Mouse (Mus musculus): ENCODE results near the gene Rxfp2. TPM values are rescaled to one million over a fixed set of nuclear protein-coding genes. Genes with fewer than 3 reads are reported as not detected.
A peak's percentile ranks its signal among the peaks of the same experiment; 100 is the strongest.

Gene Rxfp2
- 0.41 and 0.43 TPM in 2 replicates for polyA plus RNA-seq (2015; fragmentation: Nextera tagmentation; extraction: Ambion mirVana)

DNA sequence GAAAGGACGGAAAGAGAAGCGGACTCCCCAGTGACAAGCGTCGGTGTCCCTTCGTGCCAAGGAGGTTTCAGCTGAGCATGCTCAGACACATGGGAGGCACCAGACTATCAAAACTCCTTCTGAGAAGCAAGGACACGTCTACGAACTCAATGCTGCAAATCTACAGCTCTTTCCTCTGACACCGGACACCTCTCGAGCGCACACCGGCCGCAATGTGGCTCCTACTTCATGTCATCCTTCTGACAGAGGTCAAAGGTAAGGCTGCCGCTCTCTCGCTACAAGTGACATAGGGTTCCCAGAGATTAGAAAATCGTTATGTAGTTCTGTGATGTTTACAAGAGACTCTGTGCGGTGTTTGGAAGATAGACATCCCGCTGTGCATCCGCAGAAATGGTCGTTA lies at the start of gene Rxfp2:
Gene Rxfp2 (plus strand): TSS at position 20 of the 400 bp plus-strand sequence.
- WGBS: 38% methylated on average over 19 of the region's 19 CpGs

DNA sequence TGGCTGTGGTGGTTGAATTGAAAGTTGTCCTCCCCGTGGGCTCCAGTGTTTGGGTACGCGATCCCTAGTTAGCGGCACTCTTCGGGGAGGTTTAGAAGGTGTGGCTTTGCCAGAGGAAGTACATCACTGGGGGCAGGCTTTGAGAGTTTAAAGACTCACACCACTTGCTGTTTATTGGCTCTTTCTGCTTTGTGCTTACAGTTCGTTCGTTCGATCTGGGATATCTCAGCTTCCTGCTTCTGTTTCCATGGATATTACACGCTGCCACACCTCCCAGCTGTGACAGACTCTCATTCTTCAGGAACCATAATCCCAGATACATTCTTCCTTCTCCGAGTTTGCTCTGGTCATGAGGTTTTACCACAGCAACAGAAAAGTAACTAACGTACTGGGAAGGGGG lies 48.2 kb upstream of the Rxfp2 start:
- H3K27me3 ChIP-seq: no peaks in the 10 kb centered on the region
- ATAC-seq (ENCODE audit: low FRiP score, low read depth): no peak
- 89% methylated on average over 11 of the region's 11 CpGs for WGBS

More for the DNA sequence above, at the start of gene Rxfp2:
- no peaks in the 10 kb centered on the region for H3K36me3 ChIP-seq
- no peak within 1 kb of the TSS for H3K9ac ChIP-seq
- no peak within 1 kb of the TSS for H3K27ac ChIP-seq
- no peak within 1 kb of the TSS for H3K4me3 ChIP-seq
- peaks cover 38% of the 10 kb centered on the region for H3K27me3 ChIP-seq
- 0 out of 2 replicates have a peak, but pooled peaks cover 8% of the 10 kb centered on the region for H3K4me1 ChIP-seq
- no peaks in the 10 kb centered on the region; the same call in 1 of the 2 replicates for H3K9me3 ChIP-seq
- ATAC-seq (ENCODE audit: low FRiP score, low read depth): no peak
- H3K4me2 ChIP-seq (replicated peaks): no peak within 1 kb of the TSS

DNA sequence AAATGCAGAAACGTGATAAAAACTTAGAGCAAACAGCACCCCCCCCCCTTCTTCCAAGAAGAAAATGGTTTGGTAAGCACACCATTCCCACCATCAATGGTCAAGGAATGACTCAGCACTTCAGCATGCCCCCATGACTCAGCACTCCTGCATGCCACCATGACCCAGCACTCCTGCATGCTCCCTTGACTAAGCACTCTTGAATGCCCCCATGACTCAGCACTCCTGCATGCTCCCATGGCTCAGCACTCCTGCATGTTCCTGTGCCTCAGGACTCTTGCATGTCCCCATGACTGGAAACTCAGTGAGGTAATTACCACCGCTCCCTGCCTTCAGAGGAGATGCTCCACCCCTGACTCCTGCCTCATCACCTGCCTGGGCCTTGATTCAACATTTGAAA lies 41.4 kb upstream of the Rxfp2 start:
- Histone ChIP-seq H3K27ac (no peak overlapping the region), H3K4me1 (peaks cover 7% of the 10 kb centered on the region), H3K4me2 (replicated peaks) (no peak overlapping the region), H3K4me3 (no peak overlapping the region), H3K9me3 (no peaks in the 10 kb centered on the region), H3K9ac (no peak overlapping the region), H3K27me3 (no peaks in the 10 kb centered on the region), H3K36me3 (no peaks in the 10 kb centered on the region)
- no peak for ATAC-seq (ENCODE audit: low FRiP score, low read depth)
- 83% methylated on average over 2 of the region's 2 CpGs for WGBS

More for the DNA sequence above, 48.2 kb upstream of the Rxfp2 start:
- Histone ChIP-seq H3K4me3 (no peak overlapping the region), H3K27ac (no peak overlapping the region), H3K36me3 (no peaks in the 10 kb centered on the region), H3K9me3 (no peaks in the 10 kb centered on the region), H3K9ac (no peak overlapping the region), H3K4me1 (0 out of 2 replicates have a peak, but pooled peaks cover 3% of the 10 kb centered on the region), H3K4me2 (replicated peaks) (no peak overlapping the region)

DNA sequence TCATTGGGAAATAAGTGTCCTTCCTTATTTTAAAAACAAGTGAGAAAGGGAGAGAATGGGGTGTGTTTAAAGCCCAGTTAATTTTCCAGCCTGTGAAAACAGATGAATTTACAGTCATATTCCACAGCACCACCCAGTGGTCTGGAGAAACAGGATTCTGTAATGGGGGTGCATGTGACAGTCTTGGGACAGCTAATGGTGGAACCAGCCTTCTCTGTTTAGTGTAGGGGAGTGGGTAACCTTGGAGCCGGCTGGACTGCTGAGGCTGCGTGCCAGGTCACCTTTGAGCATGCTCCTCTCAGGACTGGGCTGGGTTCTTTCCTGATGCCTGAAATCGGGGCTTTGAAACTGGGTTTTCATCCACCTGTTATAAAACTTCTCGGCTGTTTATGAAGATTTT lies 34.9 kb upstream of the Rxfp2 start:
- H3K36me3 ChIP-seq: no peaks in the 10 kb centered on the region
- ATAC-seq (ENCODE audit: low FRiP score, low read depth): no peak
- no peak overlapping the region for H3K4me2 ChIP-seq (replicated peaks)
- peaks cover 7% of the 10 kb centered on the region for H3K4me1 ChIP-seq
- 83% methylated on average over 4 of the region's 4 CpGs for WGBS
- no peaks in the 10 kb centered on the region for H3K9me3 ChIP-seq
- H3K27me3 ChIP-seq: no peaks in the 10 kb centered on the region
- no peak overlapping the region for H3K27ac ChIP-seq
- H3K9ac ChIP-seq: no peak overlapping the region
- no peak overlapping the region for H3K4me3 ChIP-seq

DNA sequence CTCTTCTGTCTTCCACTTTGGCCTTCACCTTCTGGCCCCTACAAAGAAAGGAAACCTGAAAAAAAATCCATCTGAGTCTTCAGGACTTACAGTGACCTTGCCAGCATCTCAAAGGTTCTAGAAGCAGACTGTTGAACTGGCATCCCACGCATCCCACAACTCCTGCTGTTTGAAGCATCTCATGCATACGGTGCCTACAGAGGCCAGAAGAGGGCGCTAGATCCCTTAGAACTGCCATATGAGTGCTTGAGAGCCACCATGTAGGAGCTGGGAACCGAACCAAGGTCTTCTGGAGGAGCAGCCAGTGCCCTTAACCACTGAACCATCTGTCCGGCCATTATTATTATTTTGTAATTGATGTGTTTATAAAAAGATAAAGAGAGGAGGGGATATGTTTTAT lies 23.9 kb upstream of the Rxfp2 start:
- H3K9me3 ChIP-seq: 0 out of 2 replicates have a peak, but pooled peaks cover 6% of the 10 kb centered on the region

DNA sequence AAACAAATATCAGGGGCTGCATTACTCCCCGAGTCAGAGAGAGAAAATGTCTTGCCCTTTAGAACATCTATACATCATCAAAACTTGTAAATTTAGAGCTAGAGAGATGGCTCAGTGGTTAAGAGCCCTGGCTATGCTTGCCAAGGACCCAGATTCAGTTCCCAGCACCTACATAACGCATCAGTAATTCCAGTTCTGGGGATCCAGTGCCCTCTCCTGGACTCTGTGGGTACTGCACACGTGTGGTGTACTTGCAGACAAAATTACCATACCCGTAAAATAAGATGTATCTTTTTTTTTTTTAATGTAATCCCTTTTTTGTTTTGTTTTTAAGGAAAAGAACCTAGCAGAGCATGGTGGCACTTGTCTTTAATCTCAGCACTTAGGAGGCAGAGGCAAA lies 21.9 kb upstream of the Rxfp2 start:
- Histone ChIP-seq H3K27me3 (no peaks in the 10 kb centered on the region), H3K9me3 (0 out of 2 replicates have a peak, but pooled peaks cover 6% of the 10 kb centered on the region), H3K36me3 (no peaks in the 10 kb centered on the region), H3K4me2 (replicated peaks) (no peak overlapping the region), H3K9ac (no peak overlapping the region), H3K4me3 (no peak overlapping the region), H3K4me1 (no peaks in the 10 kb centered on the region), H3K27ac (no peak overlapping the region)
- no peak for ATAC-seq (ENCODE audit: low FRiP score, low read depth)
- WGBS: 89% methylated on average over 4 of the region's 4 CpGs

More for the DNA sequence above, 23.9 kb upstream of the Rxfp2 start:
- Histone ChIP-seq H3K4me3 (no peak overlapping the region), H3K27me3 (no peaks in the 10 kb centered on the region), H3K36me3 (no peaks in the 10 kb centered on the region), H3K4me1 (peaks cover 4% of the 10 kb centered on the region; the same call in 1 of the 2 replicates), H3K27ac (no peak overlapping the region), H3K4me2 (replicated peaks) (no peak overlapping the region), H3K9ac (no peak overlapping the region)
- ATAC-seq (ENCODE audit: low FRiP score, low read depth): no peak
- WGBS: 76% methylated on average over 5 of the region's 5 CpGs

DNA sequence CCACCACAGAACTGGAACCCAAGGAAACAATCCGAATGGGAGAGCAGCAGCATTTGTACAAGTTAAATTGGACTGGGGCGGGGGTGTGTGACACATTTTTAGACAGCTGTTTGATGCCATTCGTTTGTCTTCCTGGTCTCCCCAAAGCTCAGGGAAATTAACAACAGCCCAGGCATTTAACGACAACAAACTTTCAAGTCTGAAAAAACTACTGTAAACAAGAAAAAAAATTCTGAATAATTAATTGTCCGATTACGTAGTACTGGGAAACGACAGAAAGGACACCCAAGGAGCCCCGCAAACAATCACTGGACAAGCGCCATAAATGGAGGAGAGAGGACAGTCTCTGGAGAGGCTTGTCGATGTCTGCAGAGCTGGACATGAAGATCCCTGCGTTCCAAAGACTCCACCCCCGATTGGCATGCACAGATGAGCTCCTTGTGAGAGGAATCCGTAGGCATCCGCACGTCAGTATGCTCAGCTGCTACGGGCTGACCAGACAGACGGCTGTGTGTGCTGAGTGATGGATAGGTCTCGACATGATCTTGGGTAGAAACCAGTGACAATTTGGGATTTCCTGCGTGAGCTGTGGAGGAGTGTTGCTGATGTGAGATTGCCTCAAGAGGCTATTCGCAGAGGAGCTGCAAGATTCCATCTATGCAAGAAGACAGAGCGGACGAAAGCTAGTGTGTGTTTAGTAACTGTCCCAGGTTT lies 21.0 kb upstream of the Rxfp2 start:
- Histone ChIP-seq H3K36me3 (no peaks in the 10 kb centered on the region), H3K9ac (no peak overlapping the region), H3K4me3 (no peak overlapping the region), H3K4me2 (replicated peaks) (no peak overlapping the region), H3K27ac (no peak overlapping the region), H3K4me1 (no peaks in the 10 kb centered on the region), H3K27me3 (no peaks in the 10 kb centered on the region), H3K9me3 (0 out of 2 replicates have a peak, but pooled peaks cover 6% of the 10 kb centered on the region)
- no peak for ATAC-seq (ENCODE audit: low FRiP score, low read depth)
- WGBS: 75% methylated on average over 22 of the region's 22 CpGs

DNA sequence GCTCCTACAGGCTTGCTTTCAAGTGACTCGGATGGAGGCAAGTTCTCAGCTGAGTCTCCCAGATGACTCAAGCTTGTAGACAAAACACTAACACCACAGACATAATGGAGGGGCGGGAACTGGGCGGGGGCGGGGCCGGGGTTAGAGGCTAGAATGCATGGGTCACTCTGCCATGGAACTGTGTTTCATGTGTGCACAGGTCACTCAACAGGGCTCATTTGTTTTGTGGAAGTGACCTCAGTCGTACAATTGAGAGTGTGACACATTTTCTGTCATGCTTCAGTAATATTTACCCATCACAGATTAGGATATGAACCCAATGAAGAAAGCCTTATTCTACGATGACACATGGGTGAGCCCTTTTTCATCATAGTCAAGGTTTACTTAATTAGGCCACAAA lies 20.2 kb upstream of the Rxfp2 start:
- Histone ChIP-seq H3K27ac (no peak overlapping the region), H3K9ac (no peak overlapping the region), H3K36me3 (no peaks in the 10 kb centered on the region), H3K4me3 (no peak overlapping the region), H3K4me1 (no peaks in the 10 kb centered on the region), H3K4me2 (replicated peaks) (no peak overlapping the region), H3K27me3 (no peaks in the 10 kb centered on the region), H3K9me3 (0 out of 2 replicates have a peak, but pooled peaks cover 6% of the 10 kb centered on the region)
- ATAC-seq (ENCODE audit: low FRiP score, low read depth): no peak
- 53% methylated on average over 7 of the region's 7 CpGs for WGBS

DNA sequence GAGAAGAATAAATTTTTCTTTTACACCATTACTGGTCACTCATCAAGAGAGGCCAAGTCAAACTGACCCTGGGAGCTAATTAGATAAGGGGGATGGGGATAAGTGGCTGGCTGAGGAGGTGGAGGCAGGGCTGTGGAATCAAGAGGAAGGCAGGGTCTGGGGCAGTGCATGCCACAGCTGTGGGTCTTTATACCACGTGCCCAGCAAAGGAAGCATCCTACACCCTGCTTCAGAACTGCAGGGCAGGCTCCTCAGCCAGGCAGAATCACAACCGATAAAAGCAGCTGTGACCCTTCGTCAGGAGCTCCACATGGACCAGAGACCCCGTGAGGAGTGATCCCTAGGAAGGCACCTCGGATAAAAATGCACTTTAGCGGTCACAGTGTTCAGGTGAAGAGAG lies 13.1 kb upstream of the Rxfp2 start:
- Histone ChIP-seq H3K9ac (no peak overlapping the region), H3K4me2 (replicated peaks) (no peak overlapping the region), H3K4me1 (peaks cover 7% of the 10 kb centered on the region), H3K4me3 (no peak overlapping the region), H3K9me3 (no peaks in the 10 kb centered on the region), H3K27ac (no peak overlapping the region), H3K36me3 (no peaks in the 10 kb centered on the region), H3K27me3 (0 out of 2 replicates have a peak, but pooled peaks cover 6% of the 10 kb centered on the region)
- 35% methylated on average over 6 of the region's 6 CpGs for WGBS
- ATAC-seq (ENCODE audit: low FRiP score, low read depth): no peak

DNA sequence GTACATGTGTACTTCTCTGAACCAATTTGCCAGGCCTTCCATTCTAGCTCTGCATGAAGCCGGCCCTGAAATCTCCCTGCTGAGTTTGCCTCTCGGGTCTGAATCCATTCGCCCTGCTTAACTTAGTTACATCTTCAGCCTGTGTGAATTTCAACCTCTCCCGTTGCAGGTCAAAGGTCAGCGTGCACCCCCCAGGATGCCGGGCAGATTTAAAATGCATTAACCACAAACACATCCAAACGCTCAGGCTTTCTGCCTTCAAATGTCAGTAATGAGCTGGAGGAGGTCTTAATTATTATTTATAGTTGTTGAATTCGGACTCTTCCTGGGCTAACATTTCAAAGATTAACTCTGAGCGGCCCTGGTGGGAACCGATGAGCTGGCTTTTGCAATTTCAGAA lies 1.6 kb upstream of the Rxfp2 start:
- Histone ChIP-seq H3K27me3 (peaks cover 35% of the 10 kb centered on the region), H3K9me3 (no peaks in the 10 kb centered on the region; the same call in 1 of the 2 replicates), H3K4me1 (0 out of 2 replicates have a peak, but pooled peaks cover 8% of the 10 kb centered on the region), H3K4me2 (replicated peaks) (no peak overlapping the region), H3K9ac (no peak overlapping the region), H3K36me3 (no peaks in the 10 kb centered on the region), H3K27ac (no peak overlapping the region), H3K4me3 (no peak overlapping the region)
- no peak for ATAC-seq (ENCODE audit: low FRiP score, low read depth)
- 14% methylated on average over 10 of the region's 10 CpGs for WGBS

DNA sequence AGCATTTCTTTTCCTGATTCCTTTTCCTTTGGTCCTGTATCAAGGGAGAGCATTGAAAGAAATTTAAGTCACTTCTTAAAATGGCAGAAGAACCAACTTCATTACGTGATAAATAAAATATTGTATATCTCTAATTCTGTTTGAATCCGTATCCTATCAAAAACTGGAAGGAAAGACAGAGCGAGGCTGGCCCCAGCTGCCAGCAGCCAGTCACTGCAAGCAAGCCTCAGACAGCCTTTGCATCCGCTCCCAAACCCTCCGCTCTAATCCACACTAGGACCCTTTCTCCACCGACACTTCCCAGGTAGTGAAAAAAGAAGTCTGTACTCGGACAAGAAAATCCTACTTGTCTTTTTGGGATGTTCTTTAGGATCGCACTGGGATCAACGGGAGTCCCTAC lies 803 bp upstream of the Rxfp2 start:
- Histone ChIP-seq H3K9me3 (no peaks in the 10 kb centered on the region; the same call in 1 of the 2 replicates), H3K27me3 (peaks cover 38% of the 10 kb centered on the region), H3K4me2 (replicated peaks) (no peak overlapping the region), H3K9ac (no peak overlapping the region), H3K36me3 (no peaks in the 10 kb centered on the region), H3K4me3 (no peak overlapping the region), H3K4me1 (0 out of 2 replicates have a peak, but pooled peaks cover 8% of the 10 kb centered on the region), H3K27ac (no peak overlapping the region)
- no peak for ATAC-seq (ENCODE audit: low FRiP score, low read depth)
- WGBS: 52% methylated on average over 9 of the region's 9 CpGs

DNA sequence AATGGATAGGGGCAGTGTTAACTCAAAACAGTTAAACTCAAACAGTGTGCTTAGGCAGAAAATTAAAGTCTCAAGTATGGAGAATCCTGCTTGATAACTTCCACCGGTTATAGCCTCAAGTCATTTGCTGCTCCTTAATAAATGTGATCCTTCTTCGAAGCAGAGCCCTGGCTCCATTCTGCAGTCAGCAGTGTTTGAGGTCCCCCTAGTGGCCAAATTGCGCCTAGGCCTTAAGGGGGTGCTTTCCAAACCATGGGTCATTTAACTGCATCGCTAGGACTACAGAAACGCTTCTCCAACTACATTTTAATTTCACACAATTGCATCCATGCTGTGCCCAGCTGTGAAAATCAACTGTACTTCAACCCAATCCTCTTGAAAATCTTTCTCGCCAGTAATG lies 2.4 kb downstream of the Rxfp2 start:
- Histone ChIP-seq H3K4me3 (no peak overlapping the region), H3K9me3 (peaks cover 3% of the 10 kb centered on the region; the same call in 1 of the 2 replicates), H3K27ac (no peak overlapping the region), H3K36me3 (no peaks in the 10 kb centered on the region), H3K9ac (no peak overlapping the region), H3K4me1 (0 out of 2 replicates have a peak, but pooled peaks cover 8% of the 10 kb centered on the region), H3K27me3 (peaks cover 32% of the 10 kb centered on the region), H3K4me2 (replicated peaks) (no peak overlapping the region)
- 4% methylated on average over 6 of the region's 6 CpGs for WGBS
- ATAC-seq (ENCODE audit: low FRiP score, low read depth): peak; percentile 85

All from limb, embryonic 13.5 days (tissue).